20 mouse cellular contexts compared by ENCODE assay signal in genomic region chr14:101527420-101527996, GRCm38 (mm10).
A peak's percentile ranks its signal among the peaks of the same experiment; 100 is the strongest.
DNase-seq lines count a peak whose midpoint lies in the region; ATAC-seq lines count a peak whose summit lies in the region.
"Had no signal": no experiment of that assay in that cellular context is flagged by ENCODE, and none has a peak within 500 bp of the region (broad histone marks: within the 10 kb centered on the region; RNA-seq: fewer than 3 reads in every experiment).

No protein-coding gene starts in this region.

- ATAC-seq in frontal cortex, adult (ENCODE audit: low TSS enrichment): peak; percentile 76; the same call in 1 of the 2 replicates
- ATAC-seq in heart, embryonic 15.5 days (replicated peaks; ENCODE audit: insufficient number of reproducible peaks, insufficient read depth, low FRiP score, low read depth): no peak
- ATAC-seq: forebrain, postnatal 0 days; Patski had no signal

- H3K4me1 ChIP-seq in brown adipose tissue, adult 24 weeks (ENCODE audit: control insufficient read depth, insufficient read depth, insufficient read length, low read length): peaks cover 17% of the 10 kb centered on the region
- peaks cover 16% of the 10 kb centered on the region for H3K4me1 ChIP-seq in heart, embryonic 15.5 days (replicated peaks)
- peaks cover 26% of the 10 kb centered on the region for H3K4me1 ChIP-seq in midbrain, embryonic 10.5 days
- H3K4me1 ChIP-seq: embryonic facial prominence, embryonic 12.5 days had no signal

- H3K27ac ChIP-seq in brown adipose tissue, adult 24 weeks (replicated peaks; ENCODE audit: low read depth, low read length): peak overlapping the region; percentile 95
- H3K27ac ChIP-seq in heart, embryonic 15.5 days: peak overlapping the region; percentile 11; the same call in 1 of the 2 replicates
- H3K27ac ChIP-seq in midbrain, embryonic 10.5 days (replicated peaks): no peak overlapping the region
- H3K27ac ChIP-seq: embryonic facial prominence, embryonic 12.5 days; neural tube, embryonic 15.5 days had no signal

- WGBS in heart, embryonic 15.5 days: 67% methylated on average over 11 of the region's 11 CpGs
- WGBS in midbrain, embryonic 10.5 days: 72% methylated on average over 11 of the region's 11 CpGs

- H3K36me3 ChIP-seq in heart, embryonic 15.5 days: no peaks in the 10 kb centered on the region
- H3K36me3 ChIP-seq in midbrain, embryonic 10.5 days: no peaks in the 10 kb centered on the region
- H3K36me3 ChIP-seq: embryonic facial prominence, embryonic 12.5 days; neural tube, embryonic 15.5 days had no signal

- no peaks in the 10 kb centered on the region for H3K27me3 ChIP-seq in heart, embryonic 15.5 days
- H3K27me3 ChIP-seq in midbrain, embryonic 10.5 days (ENCODE audit: low read depth, poor library complexity, severe bottlenecking): no peaks in the 10 kb centered on the region
- H3K27me3 ChIP-seq: embryonic facial prominence, embryonic 12.5 days; neural tube, embryonic 15.5 days; Patski had no signal

- H3K9ac ChIP-seq in heart, embryonic 15.5 days: no peak overlapping the region
- H3K9ac ChIP-seq: embryonic facial prominence, embryonic 12.5 days; forebrain, postnatal 0 days; neural tube, embryonic 15.5 days had no signal

- no peak for DNase-seq in frontal cortex, postnatal 36 days (ENCODE audit: low spot score in 2 of 2)
- DNase-seq in heart, adult 9 months (ENCODE audit: low spot score in 2 of 2): peak; percentile 24 to 61
- no peak for DNase-seq in heart, postnatal 4 days
- no peak for DNase-seq in thymus, postnatal 25 days
- DNase-seq in midbrain, embryonic 10.5 days (ENCODE audit: low spot score): no peak
- DNase-seq: cerebellum, adult 18-20 months; cerebellum, postnatal 14 days; forebrain, postnatal 0 days; gastrocnemius, postnatal 14 days; kidney, adult 8-10 months; kidney, postnatal 14 days; lung, postnatal 4 days; thymus, adult 18-20 months; thymus, postnatal 4 days had no signal

- H3K4me2 ChIP-seq in heart, embryonic 15.5 days: no peak overlapping the region
- H3K4me2 ChIP-seq: embryonic facial prominence, embryonic 12.5 days; neural tube, embryonic 15.5 days had no signal

- H3K4me3 ChIP-seq in brown adipose tissue, adult 24 weeks (ENCODE audit: insufficient read depth, low read depth, low read length): no peak overlapping the region
- H3K4me3 ChIP-seq in heart, embryonic 15.5 days: no peak overlapping the region
- no peak overlapping the region for H3K4me3 ChIP-seq in midbrain, embryonic 10.5 days
- H3K4me3 ChIP-seq: embryonic facial prominence, embryonic 12.5 days; neural tube, embryonic 15.5 days had no signal

- no peaks in the 10 kb centered on the region for H3K9me3 ChIP-seq in heart, embryonic 15.5 days (replicated peaks)
- no peaks in the 10 kb centered on the region for H3K9me3 ChIP-seq in midbrain, embryonic 10.5 days (replicated peaks)
- H3K9me3 ChIP-seq: embryonic facial prominence, embryonic 12.5 days; neural tube, embryonic 15.5 days had no signal

Comparison
In these comparisons a context has a peak if more than half of its experiments do, and no peak if none do; other contexts are left out.
1. DNase-seq: peak in heart, adult 9 months (2 of 2); none in frontal cortex, postnatal 36 days (0 of 2), heart, postnatal 4 days (single experiment), thymus, postnatal 25 days (single experiment) and midbrain, embryonic 10.5 days (single experiment).